Mouse (Mus musculus) midbrain, embryonic 14.5 days (tissue): ENCODE data around the gene Trp53rka. TPM values are rescaled to one million over a fixed set of nuclear protein-coding genes. Genes with fewer than 3 reads are reported as not detected.

Experiments
- ATAC-seq: fragments of 200-750 bp; cut with Nextera tagmentation; 2 replicates; pipeline ENCODE4 v1.8.0; 2017; ENCODE audit warnings: moderate number of reproducible peaks, moderate library complexity; ENCODE audit not compliant: low FRiP score, low TSS enrichment
- DNase-seq: peaks from one replicate; pipeline ENCODE4 v3.0.0-alpha.2; 2015
- H3K27ac ChIP-seq: fragments of 300-500 bp; sonication (generic); replicated peaks from 2 replicates; pipeline ENCODE4 v1.5.1; 2014; ENCODE audit warnings: mild to moderate bottlenecking, low read depth, low read length, moderate library complexity
- H3K27me3 ChIP-seq: fragments of 300-500 bp; sonication (generic); 2 replicates; pipeline ENCODE4 v1.6.1; 2014; ENCODE audit warnings: low read length, control low read depth, mixed read lengths; ENCODE audit not compliant: control insufficient read depth, insufficient read depth
- H3K36me3 ChIP-seq: fragments of 300-500 bp; sonication (generic); 2 replicates; pipeline ENCODE4 v1.6.1; 2014; ENCODE audit warnings: low read length, control low read depth; ENCODE audit not compliant: control insufficient read depth, insufficient read depth
- H3K4me1 ChIP-seq: fragments of 300-500 bp; sonication (generic); 2 replicates; pipeline ENCODE4 v1.6.1; 2014; ENCODE audit warnings: mild to moderate bottlenecking, antibody characterized with exemption, low read length, control low read depth; ENCODE audit not compliant: control insufficient read depth, insufficient read depth
- H3K4me2 ChIP-seq: fragments of 300-500 bp; sonication (generic); 2 replicates; pipeline ENCODE4 v1.6.1; 2014; ENCODE audit warnings: mild to moderate bottlenecking, low read length, moderate library complexity
- H3K4me3 ChIP-seq: fragments of 300-500 bp; sonication (generic); replicated peaks from 2 replicates; pipeline ENCODE4 v1.5.1; 2014; ENCODE audit warnings: low read depth, low read length
- H3K9ac ChIP-seq: fragments of 300-500 bp; sonication (generic); replicated peaks from 2 replicates; pipeline ENCODE4 v1.6.1; 2014; ENCODE audit warnings: mild to moderate bottlenecking, low read length, moderate library complexity
- H3K9me3 ChIP-seq: fragments of 300-500 bp; sonication (generic); 2 replicates; pipeline ENCODE4 v1.6.1; 2016; ENCODE audit warnings: low read length, control low read depth, mixed read lengths; ENCODE audit not compliant: control insufficient read depth
- WGBS: fragments of 180-500 bp; shearing (Covaris S2); extraction: QIAGEN DNeasy Blood & Tissue Kit; methylation state at CpG from one replicate; pipeline ENCODE4 v1.1.7; 2014; 5-methylcytosine and 5-hydroxymethylcytosine counted together
- polyA plus RNA-seq: library from polyadenylated mRNA; unstranded; fragments of >200 nt; fragmentation: Nextera tagmentation; extraction: Ambion mirVana; gene quantifications from 2 replicates; pipeline ENCODE4 v1.2.1, GENCODE M21; 2014

Gene Trp53rka
- polyA plus RNA-seq, 1 experiment from 2014 or later, result 42.8 TPM

GRCm38 (mm10) chr2:165494495-165494894 is 1.4 kb upstream of the Trp53rka start:
- H3K4me2 ChIP-seq, result no peak overlapping the region; the same call in 1 of the 2 replicates
- H3K9me3 ChIP-seq, result no peaks in the 10 kb centered on the region
- 47% methylated on average over 2 of the region's 2 CpGs for WGBS
- DNase-seq, result no peak
- no peak overlapping the region for H3K4me3 ChIP-seq
- no peaks in the 10 kb centered on the region for H3K27me3 ChIP-seq
- no peak for ATAC-seq
- no peak overlapping the region; the same call in 1 of the 2 replicates for H3K9ac ChIP-seq
- H3K36me3 ChIP-seq, result peaks cover 14% of the 10 kb centered on the region
- H3K4me1 ChIP-seq, result peaks cover 19% of the 10 kb centered on the region
- H3K27ac ChIP-seq, result peak overlapping the region; percentile 87

GRCm38 (mm10) chr2:165493587-165494210 is 575 bp upstream of the Trp53rka start:
- Histone ChIP-seq H3K9me3 (no peaks in the 10 kb centered on the region), H3K4me2 (peak overlapping the region; percentile 82), H3K36me3 (peaks cover 22% of the 10 kb centered on the region), H3K9ac (peak overlapping the region; percentile 71), H3K27me3 (no peaks in the 10 kb centered on the region), H3K4me1 (peaks cover 19% of the 10 kb centered on the region), H3K27ac (peak overlapping the region; percentile 87), H3K4me3 (peak overlapping the region; percentile 68)
- WGBS, result 3% methylated on average over 17 of the region's 17 CpGs
- DNase-seq, result peak; percentile 74
- peak; percentile 44; the same call in 1 of the 2 replicates for ATAC-seq

- Histone ChIP-seq H3K4me2 (no peak overlapping the region), H3K9me3 (no peaks in the 10 kb centered on the region), H3K4me1 (peaks cover 2% of the 10 kb centered on the region; the same call in 1 of the 2 replicates), H3K36me3 (peaks cover 28% of the 10 kb centered on the region), H3K9ac (no peak overlapping the region), H3K27ac (no peak overlapping the region), H3K4me3 (no peak overlapping the region), H3K27me3 (no peaks in the 10 kb centered on the region)
- DNase-seq (peak; percentile 84), ATAC-seq (peak; percentile 64; the same call in 1 of the 2 replicates)
- WGBS, result 28% methylated on average over 8 of the region's 8 CpGs
Observed at GRCm38 (mm10) chr2:165486881-165487535, 6.1 kb downstream of the Trp53rka start.

GRCm38 (mm10) chr2:165486401-165486800 is 6.7 kb downstream of the Trp53rka start:
- Histone ChIP-seq H3K9me3 (no peaks in the 10 kb centered on the region), H3K4me2 (no peak overlapping the region), H3K9ac (no peak overlapping the region), H3K27me3 (no peaks in the 10 kb centered on the region), H3K36me3 (peaks cover 28% of the 10 kb centered on the region), H3K4me3 (no peak overlapping the region), H3K4me1 (no peaks in the 10 kb centered on the region; the same call in 1 of the 2 replicates), H3K27ac (no peak overlapping the region)
- ATAC-seq (no peak), DNase-seq (peak; percentile 31)
- 70% methylated on average over 5 of the region's 5 CpGs for WGBS

- DNase-seq, result no peak
- Histone ChIP-seq H3K4me3 (no peak overlapping the region), H3K27ac (no peak overlapping the region), H3K9me3 (no peaks in the 10 kb centered on the region), H3K27me3 (no peaks in the 10 kb centered on the region), H3K4me2 (no peak overlapping the region), H3K4me1 (no peaks in the 10 kb centered on the region; the same call in 1 of the 2 replicates), H3K9ac (no peak overlapping the region), H3K36me3 (peaks cover 28% of the 10 kb centered on the region)
- 89% methylated on average over 3 of the region's 3 CpGs for WGBS
- no peak for ATAC-seq
Observed at GRCm38 (mm10) chr2:165485826-165486225, 7.3 kb downstream of the Trp53rka start.

- no peaks in the 10 kb centered on the region for H3K27me3 ChIP-seq
- H3K4me1 ChIP-seq, result no peaks in the 10 kb centered on the region; the same call in 1 of the 2 replicates
- 69% methylated on average over 6 of the region's 6 CpGs for WGBS
- H3K36me3 ChIP-seq, result peaks cover 11% of the 10 kb centered on the region
- ATAC-seq (no peak), DNase-seq (no peak)
- H3K4me3 ChIP-seq, result no peak overlapping the region
- no peaks in the 10 kb centered on the region for H3K9me3 ChIP-seq
- H3K27ac ChIP-seq, result no peak overlapping the region
- no peak overlapping the region for H3K4me2 ChIP-seq
- H3K9ac ChIP-seq, result no peak overlapping the region
Observed at GRCm38 (mm10) chr2:165484152-165484551, 9.0 kb downstream of the Trp53rka start.

GRCm38 (mm10) chr2:165482003-165482402 is 11.1 kb downstream of the Trp53rka start:
- Histone ChIP-seq H3K9ac (no peak overlapping the region), H3K36me3 (0 out of 2 replicates have a peak, but pooled peaks cover 4% of the 10 kb centered on the region), H3K27me3 (no peaks in the 10 kb centered on the region), H3K4me1 (no peaks in the 10 kb centered on the region; the same call in 1 of the 2 replicates), H3K9me3 (no peaks in the 10 kb centered on the region), H3K4me2 (no peak overlapping the region), H3K27ac (no peak overlapping the region), H3K4me3 (no peak overlapping the region)
- ATAC-seq (no peak), DNase-seq (no peak)
- whole genome bisulfite sequencing, result 57% methylated on average over 8 of the region's 8 CpGs

GRCm38 (mm10) chr2:165475850-165476249 is 17.3 kb downstream of the Trp53rka start:
- Histone ChIP-seq H3K9ac (no peak overlapping the region), H3K9me3 (no peaks in the 10 kb centered on the region), H3K4me3 (no peak overlapping the region), H3K4me2 (no peak overlapping the region), H3K36me3 (no peaks in the 10 kb centered on the region), H3K4me1 (peaks cover 3% of the 10 kb centered on the region; the same call in 1 of the 2 replicates), H3K27ac (no peak overlapping the region), H3K27me3 (peaks cover 15% of the 10 kb centered on the region; the same call in 1 of the 2 replicates)
- no peak for ATAC-seq
- 40% methylated on average over 5 of the region's 5 CpGs for WGBS
- no peak for DNase-seq
